Mouse (Mus musculus) large intestine, adult 2 months (tissue): ENCODE measurements around the gene Ttc39a. TPM values are rescaled to one million over a fixed set of nuclear protein-coding genes. Genes with fewer than 3 reads are reported as not detected.

Source experiments
- DNase-seq: peaks from one replicate; pipeline ENCODE4 v3.0.0-alpha.2; 2012; ENCODE audit warnings: low read depth, low spot score
- WGBS: fragments of 180-500 bp; shearing (Covaris S2); methylation state at CpG from one replicate; pipeline ENCODE4 v1.1.7; 2018; 5-methylcytosine and 5-hydroxymethylcytosine counted together
- polyA plus RNA-seq: library from polyadenylated mRNA; depleted of rRNA; stranded (reverse); fragments of >200 nt; gene quantifications from 2 replicates; pipeline ENCODE4 v1.2.3, GENCODE M21; 2012

Ttc39a gene
- polyA plus RNA-seq, 1 experiment: 28.3 TPM

GRCm38 (mm10) chr4:109419017-109419416, 12.6 kb downstream of the Ttc39a start:
- no peak for DNase-seq
- WGBS: 11% methylated on average over 3 of the region's 3 CpGs

GRCm38 (mm10) chr4:109419563-109419962, 13.1 kb downstream of the Ttc39a start:
- no peak for DNase-seq
- WGBS: 64% methylated on average over 4 of the region's 4 CpGs

- 49% methylated on average over 8 of the region's 8 CpGs for WGBS
Measured at GRCm38 (mm10) chr4:109420138-109420795, 13.8 kb downstream of the Ttc39a start.

GRCm38 (mm10) chr4:109421608-109422007, 15.2 kb downstream of the Ttc39a start:
- DNase-seq: no peak
- 29% methylated on average over 7 of the region's 7 CpGs for WGBS

More at GRCm38 (mm10) chr4:109420138-109420795, 13.8 kb downstream of the Ttc39a start:
- DNase-seq: no peak

GRCm38 (mm10) chr4:109422436-109422835, 16.0 kb downstream of the Ttc39a start:
- no peak for DNase-seq
- 75% methylated on average over 6 of the region's 6 CpGs for WGBS

GRCm38 (mm10) chr4:109423438-109423837, 17.0 kb downstream of the Ttc39a start:
- 66% methylated on average over 2 of the region's 2 CpGs for WGBS
- DNase-seq: no peak

GRCm38 (mm10) chr4:109427058-109427457, 20.6 kb downstream of the Ttc39a start:
- 57% methylated on average over 1 of the region's 1 CpGs for WGBS
- DNase-seq: no peak

- DNase-seq: no peak
- WGBS: 90% methylated on average over 7 of the region's 7 CpGs
Measured at GRCm38 (mm10) chr4:109430250-109430649, 23.8 kb downstream of the Ttc39a start.

- peak; percentile 73 for DNase-seq
Measured at GRCm38 (mm10) chr4:109430854-109431253, 24.4 kb downstream of the Ttc39a start.

GRCm38 (mm10) chr4:109432668-109433375, 26.4 kb downstream of the Ttc39a start:
- no peak for DNase-seq
- 83% methylated on average over 16 of the region's 16 CpGs for WGBS

More at GRCm38 (mm10) chr4:109430854-109431253, 24.4 kb downstream of the Ttc39a start:
- 25% methylated on average over 13 of the region's 13 CpGs for WGBS

- no peak for DNase-seq
Measured at GRCm38 (mm10) chr4:109433641-109434040, 27.2 kb downstream of the Ttc39a start.

GRCm38 (mm10) chr4:109434256-109434655, 27.8 kb downstream of the Ttc39a start:
- no peak for DNase-seq
- 97% methylated on average over 1 of the region's 1 CpGs for WGBS

More at GRCm38 (mm10) chr4:109433641-109434040, 27.2 kb downstream of the Ttc39a start:
- WGBS: 64% methylated on average over 6 of the region's 6 CpGs

GRCm38 (mm10) chr4:109437913-109438878, 31.8 kb downstream of the Ttc39a start:
- WGBS: 54% methylated on average over 9 of the region's 9 CpGs

GRCm38 (mm10) chr4:109439101-109439500, 32.7 kb downstream of the Ttc39a start:
- DNase-seq: no peak
- 81% methylated on average over 8 of the region's 8 CpGs for WGBS

More at GRCm38 (mm10) chr4:109437913-109438878, 31.8 kb downstream of the Ttc39a start:
- peak; percentile 37 for DNase-seq

- 51% methylated on average over 3 of the region's 3 CpGs for WGBS
Measured at GRCm38 (mm10) chr4:109439825-109440248, 33.4 kb downstream of the Ttc39a start.

GRCm38 (mm10) chr4:109440381-109440780, 34.0 kb downstream of the Ttc39a start:
- WGBS: 96% methylated on average over 5 of the region's 5 CpGs
- no peak for DNase-seq

More at GRCm38 (mm10) chr4:109439825-109440248, 33.4 kb downstream of the Ttc39a start:
- no peak for DNase-seq

- WGBS: 89% methylated on average over 3 of the region's 3 CpGs
- DNase-seq: no peak
Measured at GRCm38 (mm10) chr4:109441000-109441399, 34.6 kb downstream of the Ttc39a start.

- WGBS: 85% methylated on average over 7 of the region's 7 CpGs
- DNase-seq: no peak
Measured at GRCm38 (mm10) chr4:109442126-109442525, 35.7 kb downstream of the Ttc39a start.

GRCm38 (mm10) chr4:109442649-109443048, 36.2 kb downstream of the Ttc39a start:
- DNase-seq: no peak
- WGBS: 71% methylated on average over 4 of the region's 4 CpGs

GRCm38 (mm10) chr4:109444471-109444870, 38.0 kb downstream of the Ttc39a start:
- DNase-seq: no peak
- 67% methylated on average over 6 of the region's 6 CpGs for WGBS
